Mouse (Mus musculus) thymus, postnatal 4 days (tissue): Measurements from ENCODE around the gene Nt5c3.
A peak's percentile ranks its signal among the peaks of the same experiment; 100 is the strongest.

Source experiments
- DNase-seq: peaks from one replicate; pipeline ENCODE4 v3.0.0; 2021

Nt5c3 gene

GRCm38 (mm10) chr6:56923726-56924707 is at the start of gene Nt5c3, which contains the start of gene Vmn1r4:
Nt5c3 (minus strand) TSS chr6:56923932.
Vmn1r4 (plus strand) TSS chr6:56924015.
- peak; percentile 97 for DNase-seq

- no peak for DNase-seq
Observed at GRCm38 (mm10) chr6:56969973-56970372, 46.2 kb upstream of the Nt5c3 start, which contains the start of gene Vmn1r5. Vmn1r5 (plus strand) TSS chr6:56970273.

GRCm38 (mm10) chr6:56956436-56956835 is 32.7 kb upstream of the Nt5c3 start:
- no peak for DNase-seq

- no peak for DNase-seq
Observed at GRCm38 (mm10) chr6:56934366-56934765, 10.6 kb upstream of the Nt5c3 start.

- no peak for DNase-seq
Observed at GRCm38 (mm10) chr6:56932464-56932863, 8.7 kb upstream of the Nt5c3 start.

GRCm38 (mm10) chr6:56931648-56932415 is 8.1 kb upstream of the Nt5c3 start:
- no peak for DNase-seq

GRCm38 (mm10) chr6:56923331-56923725 is 404 bp downstream of the Nt5c3 start:
- DNase-seq: no peak

GRCm38 (mm10) chr6:56920222-56921092 is 3.3 kb downstream of the Nt5c3 start:
- no peak for DNase-seq

GRCm38 (mm10) chr6:56919330-56920044 is 4.2 kb downstream of the Nt5c3 start:
- DNase-seq: no peak

GRCm38 (mm10) chr6:56917578-56918368 is 6.0 kb downstream of the Nt5c3 start:
- peak; percentile 52 for DNase-seq

- DNase-seq: peak; percentile 62
Observed at GRCm38 (mm10) chr6:56916279-56916678, 7.5 kb downstream of the Nt5c3 start.

- no peak for DNase-seq
Observed at GRCm38 (mm10) chr6:56913092-56913858, 10.5 kb downstream of the Nt5c3 start.

- DNase-seq: no peak
Observed at GRCm38 (mm10) chr6:56910910-56911309, 12.8 kb downstream of the Nt5c3 start.

- DNase-seq: peak; percentile 81
Observed at GRCm38 (mm10) chr6:56908912-56909311, 14.8 kb downstream of the Nt5c3 start.

- no peak for DNase-seq
Observed at GRCm38 (mm10) chr6:56908397-56908796, 15.3 kb downstream of the Nt5c3 start.

GRCm38 (mm10) chr6:56907973-56908372 is 15.8 kb downstream of the Nt5c3 start:
- no peak for DNase-seq

- no peak for DNase-seq
Observed at GRCm38 (mm10) chr6:56906121-56906846, 17.4 kb downstream of the Nt5c3 start.

- no peak for DNase-seq
Observed at GRCm38 (mm10) chr6:56905486-56905885, 18.2 kb downstream of the Nt5c3 start.

GRCm38 (mm10) chr6:56904982-56905381 is 18.8 kb downstream of the Nt5c3 start:
- no peak for DNase-seq
